Mouse (Mus musculus) hindbrain, embryonic 16.5 days (tissue): Measurements from ENCODE around the gene Inava. TPM values are rescaled to one million over a fixed set of nuclear protein-coding genes. Genes with fewer than 3 reads are reported as not detected.

Experiments used
- ATAC-seq: fragments of 200-750 bp; cut with Nextera tagmentation; 2 replicates; pipeline ENCODE4 v1.8.0; 2017; ENCODE audit warnings: moderate TSS enrichment, moderate library complexity
- H3K27ac ChIP-seq: fragments of 300-500 bp; sonication (generic); 2 replicates; pipeline ENCODE4 v1.5.1; 2014; ENCODE audit warnings: low read depth, mild to moderate bottlenecking, control low read depth, low read length, moderate library complexity
- H3K27me3 ChIP-seq: fragments of 300-500 bp; sonication (generic); replicated peaks from 2 replicates; pipeline ENCODE4 v1.6.1; 2014; ENCODE audit warnings: low read length; ENCODE audit not compliant: control insufficient read depth, insufficient read depth
- H3K36me3 ChIP-seq: fragments of 300-500 bp; sonication (generic); 2 replicates; pipeline ENCODE4 v1.6.1; 2014; ENCODE audit warnings: mild to moderate bottlenecking, low read length, moderate library complexity, mixed read lengths; ENCODE audit not compliant: control insufficient read depth, insufficient read depth
- H3K4me1 ChIP-seq: fragments of 300-500 bp; sonication (generic); 2 replicates; pipeline ENCODE4 v1.6.1; 2014; ENCODE audit warnings: low read depth, low read length; ENCODE audit not compliant: control insufficient read depth, insufficient read depth
- H3K4me2 ChIP-seq: fragments of 300-500 bp; sonication (generic); 2 replicates; pipeline ENCODE4 v1.6.1; 2014; ENCODE audit warnings: mild to moderate bottlenecking, low read length, control low read depth, moderate library complexity
- H3K4me3 ChIP-seq: fragments of 300-500 bp; sonication (generic); 2 replicates; pipeline ENCODE4 v1.5.1; 2014; ENCODE audit warnings: mild to moderate bottlenecking, low read length, control low read depth, moderate library complexity
- H3K9ac ChIP-seq: fragments of 300-500 bp; sonication (generic); 2 replicates; pipeline ENCODE4 v1.6.1; 2014; ENCODE audit warnings: low read depth, mild to moderate bottlenecking, control low read depth, low read length, moderate library complexity
- H3K9me3 ChIP-seq: fragments of 300-500 bp; sonication (generic); 2 replicates; pipeline ENCODE4 v1.6.1; 2014; ENCODE audit warnings: mild to moderate bottlenecking, low read length, moderate library complexity; ENCODE audit not compliant: control insufficient read depth
- WGBS: fragments of 180-500 bp; shearing (Covaris S2); extraction: QIAGEN DNeasy Blood & Tissue Kit; methylation state at CpG from one replicate; pipeline ENCODE4 v1.1.7; 2014; 5-methylcytosine and 5-hydroxymethylcytosine counted together
- polyA plus RNA-seq: library from polyadenylated mRNA; unstranded; fragments of >200 nt; fragmentation: Nextera tagmentation; extraction: Ambion mirVana; gene quantifications from 2 replicates; pipeline ENCODE4 v1.2.1, GENCODE M21; 2015

Inava gene
- polyA plus RNA-seq, 1 experiment from 2014 or later = 2.6 TPM

DNA sequence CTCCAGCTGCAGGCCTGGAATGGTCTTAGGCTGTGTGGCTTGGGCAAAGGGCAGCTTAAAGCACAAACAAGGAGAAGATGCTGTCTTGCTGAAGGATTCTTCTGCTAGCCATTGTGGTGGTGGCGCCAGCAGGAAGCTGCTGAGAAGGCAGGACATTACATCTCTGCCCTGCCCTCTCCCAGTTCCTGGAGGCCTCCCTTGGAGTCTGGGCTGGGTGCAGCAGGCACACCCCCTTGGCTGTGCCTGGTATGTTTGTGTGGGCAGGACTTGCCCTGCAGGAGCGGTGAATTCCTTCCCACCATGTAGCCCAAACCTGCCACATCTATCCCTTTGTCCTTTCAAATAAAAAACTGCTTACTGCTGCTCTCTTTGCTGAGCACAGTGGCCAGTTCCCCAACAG is 57.0 kb downstream of the Inava start:
- Histone ChIP-seq H3K27me3 (no peaks in the 10 kb centered on the region), H3K9ac (peak overlapping the region; percentile 11; the same call in 1 of the 2 replicates), H3K4me3 (no peak overlapping the region), H3K9me3 (no peaks in the 10 kb centered on the region), H3K4me1 (peaks cover 10% of the 10 kb centered on the region), H3K4me2 (no peak overlapping the region), H3K27ac (no peak overlapping the region), H3K36me3 (peaks cover 27% of the 10 kb centered on the region)
- ATAC-seq = no peak
- WGBS = 80% methylated on average over 2 of the region's 2 CpGs

DNA sequence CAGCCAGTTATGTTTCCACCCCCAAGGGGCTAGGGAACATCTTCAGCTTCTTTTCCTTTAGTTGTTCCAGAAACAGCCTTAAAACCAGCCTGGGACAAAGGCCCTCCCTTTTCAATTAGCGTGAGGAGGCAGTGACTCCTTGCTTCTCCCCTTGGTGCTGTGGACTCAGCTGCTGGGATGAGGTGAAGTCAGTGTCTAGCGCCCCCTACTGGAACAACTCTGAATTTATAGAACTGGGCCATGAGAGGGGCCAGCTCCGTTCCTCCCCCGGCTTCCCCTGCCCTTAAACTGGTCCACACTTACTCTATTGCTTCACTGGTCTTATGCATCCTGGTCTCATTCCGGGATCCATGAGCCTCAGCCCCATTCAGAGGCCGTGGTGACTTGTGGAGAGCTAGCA is 58.9 kb downstream of the Inava start:
- no peaks in the 10 kb centered on the region for H3K9me3 ChIP-seq
- no peak; the same call in 1 of the 2 replicates for ATAC-seq
- no peak overlapping the region for H3K4me3 ChIP-seq
- H3K4me2 ChIP-seq = no peak overlapping the region
- H3K27me3 ChIP-seq = no peaks in the 10 kb centered on the region
- peaks cover 41% of the 10 kb centered on the region for H3K36me3 ChIP-seq
- H3K4me1 ChIP-seq = peaks cover 10% of the 10 kb centered on the region
- 36% methylated on average over 6 of the region's 6 CpGs for WGBS
- H3K27ac ChIP-seq = no peak overlapping the region; the same call in 1 of the 2 replicates
- no peak overlapping the region for H3K9ac ChIP-seq

GRCm38 (mm10) chr1:136174101-136174606 is 59.9 kb downstream of the Inava start:
- H3K4me1 ChIP-seq = peaks cover 10% of the 10 kb centered on the region
- peak overlapping the region; percentile 29; the same call in 1 of the 2 replicates for H3K9ac ChIP-seq
- H3K27ac ChIP-seq = 0 out of 2 replicates have a peak overlapping the region, but pooled peaks have one; percentile 5
- no peak overlapping the region for H3K4me3 ChIP-seq
- H3K9me3 ChIP-seq = no peaks in the 10 kb centered on the region
- no peak overlapping the region; the same call in 1 of the 2 replicates for H3K4me2 ChIP-seq
- ATAC-seq = peak; percentile 28; the same call in 1 of the 2 replicates
- no peaks in the 10 kb centered on the region for H3K27me3 ChIP-seq
- H3K36me3 ChIP-seq = peaks cover 44% of the 10 kb centered on the region
- WGBS = 12% methylated on average over 13 of the region's 13 CpGs

GRCm38 (mm10) chr1:136172696-136173095 is 61.4 kb downstream of the Inava start:
- Histone ChIP-seq H3K27ac (no peak overlapping the region), H3K27me3 (no peaks in the 10 kb centered on the region), H3K9ac (no peak overlapping the region), H3K9me3 (no peaks in the 10 kb centered on the region), H3K36me3 (peaks cover 58% of the 10 kb centered on the region), H3K4me3 (no peak overlapping the region), H3K4me2 (no peak overlapping the region), H3K4me1 (peaks cover 10% of the 10 kb centered on the region)
- 69% methylated on average over 12 of the region's 12 CpGs for WGBS
- no peak for ATAC-seq

DNA sequence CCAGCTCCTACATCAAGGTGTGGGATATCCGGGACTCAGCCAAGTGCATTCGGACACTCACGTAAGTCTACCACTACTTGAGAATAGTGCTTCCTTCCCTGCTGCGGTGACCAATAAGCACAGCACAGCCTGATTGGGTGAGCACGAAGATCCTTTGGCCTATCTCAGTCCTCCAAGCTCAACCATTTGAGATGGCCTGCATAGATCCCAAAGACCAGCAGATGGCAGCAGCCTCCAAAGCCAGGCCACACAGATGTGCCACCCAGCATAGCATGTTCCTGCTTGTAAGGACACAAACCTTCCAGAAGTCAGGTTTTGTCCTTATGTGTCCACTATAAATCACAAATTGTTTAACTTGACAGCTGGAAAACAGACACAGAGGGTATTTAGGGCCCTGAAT is 64.0 kb downstream of the Inava start:
- Histone ChIP-seq H3K27me3 (no peaks in the 10 kb centered on the region), H3K9me3 (no peaks in the 10 kb centered on the region), H3K4me1 (peaks cover 10% of the 10 kb centered on the region), H3K4me2 (no peak overlapping the region), H3K4me3 (no peak overlapping the region), H3K9ac (no peak overlapping the region), H3K27ac (no peak overlapping the region), H3K36me3 (peaks cover 52% of the 10 kb centered on the region)
- ATAC-seq = peak; percentile 80
- WGBS = 11% methylated on average over 5 of the region's 5 CpGs

DNA sequence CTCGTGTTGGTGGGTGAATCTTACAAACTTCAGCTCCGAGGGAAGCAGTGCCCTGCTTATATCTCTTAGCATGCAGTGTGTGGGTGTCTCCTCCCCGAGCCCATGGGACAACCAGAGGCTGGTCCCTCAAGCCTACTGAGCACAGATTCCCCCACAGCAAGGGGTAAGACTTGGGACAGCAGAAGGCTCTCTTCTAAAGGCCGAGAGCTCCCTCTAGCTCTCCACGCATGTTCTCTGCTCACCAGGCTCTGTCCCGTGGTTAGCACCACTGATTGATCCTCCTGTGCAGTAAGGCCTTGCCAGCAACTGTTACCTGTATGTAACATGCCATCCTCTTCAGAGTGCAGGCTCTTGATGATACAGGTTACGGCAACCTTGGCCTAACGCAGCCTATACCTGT is 66.4 kb downstream of the Inava start:
- Histone ChIP-seq H3K9me3 (no peaks in the 10 kb centered on the region), H3K4me3 (no peak overlapping the region), H3K36me3 (peaks cover 70% of the 10 kb centered on the region), H3K4me1 (no peaks in the 10 kb centered on the region), H3K9ac (no peak overlapping the region), H3K27ac (no peak overlapping the region), H3K27me3 (no peaks in the 10 kb centered on the region), H3K4me2 (no peak overlapping the region)
- WGBS = 71% methylated on average over 8 of the region's 8 CpGs
- ATAC-seq = no peak

GRCm38 (mm10) chr1:136165436-136165835 is 68.6 kb downstream of the Inava start:
- Histone ChIP-seq H3K27me3 (no peaks in the 10 kb centered on the region), H3K4me1 (no peaks in the 10 kb centered on the region), H3K4me3 (no peak overlapping the region), H3K36me3 (peaks cover 71% of the 10 kb centered on the region), H3K4me2 (no peak overlapping the region), H3K9me3 (no peaks in the 10 kb centered on the region), H3K27ac (no peak overlapping the region), H3K9ac (no peak overlapping the region)
- peak; percentile 26; the same call in 1 of the 2 replicates for ATAC-seq
- 26% methylated on average over 2 of the region's 2 CpGs for WGBS

Other genes starting within 250 kb of the Inava start
- 0.05 TPM in 1 of 2 replicates, not detected in the other for gene Igfn1, start 227.9 kb downstream of the Inava start, polyA plus RNA-seq
- 188 and 207 TPM in 2 replicates for gene Tmem9, start 226.1 kb downstream of the Inava start, polyA plus RNA-seq
- not detected in 2 replicates for gene Ascl5, start 183.5 kb downstream of the Inava start, polyA plus RNA-seq
- 0.45 and 0.66 TPM in 2 replicates for gene Cacna1s, start 181.5 kb downstream of the Inava start, polyA plus RNA-seq
- gene Kif21b, start 102.9 kb downstream of the Inava start, polyA plus RNA-seq = 43.6 and 44.3 TPM in 2 replicates
- not detected in 2 replicates for gene Mroh3, start 21.4 kb downstream of the Inava start, polyA plus RNA-seq
- gene Gpr25, start 26.6 kb upstream of the Inava start, polyA plus RNA-seq = 1.4 TPM in 2 replicates
- 23.6 and 25.8 TPM in 2 replicates for gene Camsap2, start 111.8 kb upstream of the Inava start, polyA plus RNA-seq
- 17.2 TPM in 2 replicates for gene Ddx59, start 181.0 kb upstream of the Inava start, polyA plus RNA-seq
- 0.74 and 0.87 TPM in 2 replicates for gene Kif14, start 232.1 kb upstream of the Inava start, polyA plus RNA-seq